Mouse (Mus musculus) MEL (cell line): ENCODE measurements around the gene Fer1l5. TPM values are rescaled to one million over a fixed set of nuclear protein-coding genes. Genes with fewer than 3 reads are reported as not detected.

ENCODE experiments used
- DNase-seq: peaks from one replicate; pipeline ENCODE4 v3.0.0; 2011; ENCODE audit warnings: low read depth, low spot score
- H3K27ac ChIP-seq: 2 replicates; pipeline ENCODE4 v1.5.1; 2012; ENCODE audit warnings: low read depth, mild to moderate bottlenecking, control low read depth, low read length, moderate library complexity; ENCODE audit not compliant: control insufficient read depth
- H3K27me3 ChIP-seq, 2 experiments: fragments of 150-350 bp in 1 of 2; sonication (generic) in 1 of 2; 2 replicates each; pipeline ENCODE4 v1.6.1; 2012; ENCODE audit warnings: low read length in 2 of 2, mild to moderate bottlenecking in 2 of 2, improper control_type of control experiment in 1 of 2, moderate library complexity in 1 of 2; ENCODE audit not compliant: insufficient read depth in 2 of 2, control insufficient read depth in 1 of 2
- H3K36me3 ChIP-seq, 2 experiments: 2 replicates each; pipeline ENCODE4 v1.6.1; 2012 to 2014; ENCODE audit warnings: low read length in 2 of 2, improper control_type of control experiment in 1 of 2, inconsistent platforms in 1 of 2, mild to moderate bottlenecking in 1 of 2; ENCODE audit not compliant: insufficient read depth in 2 of 2, control insufficient read depth in 1 of 2
- H3K4me1 ChIP-seq, 2 experiments: fragments of 150-350 bp in 1 of 2; sonication (generic) in 1 of 2; 2 replicates each; pipeline ENCODE4 v1.6.1; 2012; ENCODE audit warnings: low read length in 2 of 2, improper control_type of control experiment in 1 of 2, mild to moderate bottlenecking in 1 of 2; ENCODE audit not compliant: insufficient read depth in 2 of 2, control insufficient read depth in 1 of 2
- H3K4me3 ChIP-seq, 2 experiments: fragments of 150-350 bp in 1 of 2; sonication (generic) in 1 of 2; 2 replicates each; pipeline ENCODE4 v1.5.1; 2012; ENCODE audit warnings: low read depth in 2 of 2, low read length in 2 of 2, mild to moderate bottlenecking in 2 of 2, moderate library complexity in 2 of 2, control low read depth in 1 of 2, improper control_type of control experiment in 1 of 2; ENCODE audit not compliant: control insufficient read depth in 1 of 2, insufficient read depth in 1 of 2
- H3K79me2 ChIP-seq: 2 replicates; pipeline ENCODE4 v1.6.1; 2012; ENCODE audit warnings: mild to moderate bottlenecking, low read length, moderate library complexity; ENCODE audit not compliant: control insufficient read depth, poor library complexity, insufficient read depth
- H3K9ac ChIP-seq: 2 replicates; pipeline ENCODE4 v1.6.1; 2012; ENCODE audit warnings: low read depth, mild to moderate bottlenecking, control low read depth, low read length, moderate library complexity; ENCODE audit not compliant: control insufficient read depth, poor library complexity, severe bottlenecking
- H3K9me3 ChIP-seq: fragments of 150-350 bp; sonication (generic); replicated peaks from 2 replicates; pipeline ENCODE4 v1.6.1; 2012; ENCODE audit warnings: mild to moderate bottlenecking, low read length, improper control_type of control experiment, moderate library complexity; ENCODE audit not compliant: insufficient read depth
- CTCF ChIP-seq, 3 experiments: IDR thresholded peaks in 2 of 3; conservative IDR thresholded peaks in 1 of 3; 2 replicates each; pipeline ENCODE4 v1.5.1; 2011 to 2012; ENCODE audit warnings: low read length in 3 of 3, low read depth in 2 of 3, mild to moderate bottlenecking in 2 of 3, improper control_type of control experiment in 1 of 3, inconsistent platforms in 1 of 3, mixed read lengths in 1 of 3, moderate library complexity in 1 of 3; ENCODE audit not compliant: control insufficient read depth in 1 of 3, insufficient read depth in 1 of 3, poor library complexity in 1 of 3, severe bottlenecking in 1 of 3
- ELF1 ChIP-seq: IDR thresholded peaks from 2 replicates; pipeline ENCODE4 v1.6.1; 2014; ENCODE audit warnings: low read depth, mild to moderate bottlenecking, inconsistent platforms, low read length, improper control_type of control experiment, moderate library complexity
- ETS1 ChIP-seq: IDR thresholded peaks from 2 replicates; pipeline ENCODE4 v1.6.1; 2012; ENCODE audit warnings: low read depth, mild to moderate bottlenecking, inconsistent platforms, low read length, improper control_type of control experiment, moderate library complexity
- HCFC1 ChIP-seq: IDR thresholded peaks from 2 replicates; pipeline ENCODE4 v1.6.1; 2012; ENCODE audit warnings: low read depth, mild to moderate bottlenecking, inconsistent platforms, low read length, improper control_type of control experiment, moderate library complexity
- JUND ChIP-seq: IDR thresholded peaks from 2 replicates; pipeline ENCODE4 v1.6.1; 2011; ENCODE audit warnings: low read depth, mild to moderate bottlenecking, improper control_type of control experiment, low read length
- KAT2A ChIP-seq: conservative IDR thresholded peaks from 2 replicates; pipeline ENCODE4 v1.6.1; 2012; ENCODE audit warnings: low read depth, low read length, improper control_type of control experiment, inconsistent platforms
- MAZ ChIP-seq: IDR thresholded peaks from 2 replicates; pipeline ENCODE4 v1.6.1; 2012; ENCODE audit warnings: low read depth, mild to moderate bottlenecking, inconsistent platforms, low read length, improper control_type of control experiment
- MEF2A ChIP-seq: IDR thresholded peaks from 2 replicates; pipeline ENCODE4 v1.6.1; 2014; ENCODE audit warnings: low read depth, mild to moderate bottlenecking, inconsistent platforms, low read length, improper control_type of control experiment; ENCODE audit not compliant: poor library complexity, insufficient replicate concordance, severe bottlenecking; ENCODE audit errors: extremely low read depth
- MYC ChIP-seq: IDR thresholded peaks from 2 replicates; pipeline ENCODE4 v1.6.1; 2011; ENCODE audit warnings: low read depth, mild to moderate bottlenecking, low read length, improper control_type of control experiment, moderate library complexity
- POLR2A ChIP-seq, 2 experiments: IDR thresholded peaks; 2 replicates each; pipeline ENCODE4 v1.6.1; 2011 to 2012; ENCODE audit warnings: low read length in 2 of 2, mild to moderate bottlenecking in 2 of 2, control low read depth in 1 of 2, improper control_type of control experiment in 1 of 2, low read depth in 1 of 2, moderate library complexity in 1 of 2; ENCODE audit not compliant: control insufficient read depth in 1 of 2, insufficient read depth in 1 of 2, poor library complexity in 1 of 2
- SMC3 ChIP-seq: IDR thresholded peaks from 2 replicates; pipeline ENCODE4 v1.6.1; 2011; ENCODE audit warnings: low read depth, low read length, improper control_type of control experiment
- TBP ChIP-seq: IDR thresholded peaks from 2 replicates; pipeline ENCODE4 v1.8.0; 2011; ENCODE audit warnings: low read depth, low read length, improper control_type of control experiment
- TCF12 ChIP-seq: IDR thresholded peaks from 2 replicates; pipeline ENCODE4 v1.6.1; 2014; ENCODE audit warnings: low read depth, mild to moderate bottlenecking, inconsistent platforms, low read length, improper control_type of control experiment, moderate library complexity
- UBTF ChIP-seq: IDR thresholded peaks from 2 replicates; pipeline ENCODE4 v1.6.1; 2012; ENCODE audit warnings: low read depth, mild to moderate bottlenecking, inconsistent platforms, low read length, improper control_type of control experiment, moderate library complexity, borderline replicate concordance; ENCODE audit not compliant: insufficient read depth
- ZC3H11A ChIP-seq: IDR thresholded peaks from 2 replicates; pipeline ENCODE4 v1.6.1; 2012; ENCODE audit warnings: low read depth, mild to moderate bottlenecking, inconsistent platforms, low read length, improper control_type of control experiment
- ZNF384 ChIP-seq: IDR thresholded peaks from 2 replicates; pipeline ENCODE4 v1.6.1; 2012; ENCODE audit warnings: low read depth, mild to moderate bottlenecking, inconsistent platforms, low read length, improper control_type of control experiment
- polyA plus RNA-seq, 2 experiments: library from polyadenylated mRNA; stranded (reverse) in 1 of 2; unstranded in 1 of 2; fragments of >175 nt in 1 of 2; fragments of >200 nt in 1 of 2; gene quantifications; 2 replicates each; pipeline versions ENCODE4 v1.2.1 to v1.2.4; 2012; ENCODE audit warnings: low replicate concordance in 2 of 2, low read depth in 1 of 2; ENCODE audit not compliant: insufficient read length in 2 of 2, insufficient read depth in 1 of 2, missing spikeins in 1 of 2
- total RNA-seq: library from RNA; depleted of rRNA; stranded (reverse); fragments of 300-350 nt; gene quantifications from 2 replicates; pipeline ENCODE4 v1.2.3, GENCODE M21; 2012

The Fer1l5 gene
- total and polyA plus RNA-seq, 3 experiments, result 2.3 TPM; not detected in 2

GRCm38 (mm10) chr1:36401509-36401908, 29.4 kb downstream of the Fer1l5 start:
- H3K27me3 ChIP-seq, result peaks cover 3 to 5% of the 10 kb centered on the region in 2 experiments

GRCm38 (mm10) chr1:36404531-36404930, 32.4 kb downstream of the Fer1l5 start:
- H3K9ac ChIP-seq, result no peak overlapping the region
- no peaks in the 10 kb centered on the region for H3K36me3 ChIP-seq
- peaks cover 0 to 2% of the 10 kb centered on the region in 2 experiments; a peak in 3 of 4 replicates for H3K27me3 ChIP-seq
- no peaks in the 10 kb centered on the region for H3K4me1 ChIP-seq
- H3K79me2 ChIP-seq, result no peaks in the 10 kb centered on the region
- H3K9me3 ChIP-seq, result no peaks in the 10 kb centered on the region
- H3K27ac ChIP-seq, result no peak overlapping the region
- DNase-seq, result no peak
- H3K4me3 ChIP-seq, result no peak overlapping the region
- TF ChIP-seq ETS1 (no peak), KAT2A (no peak), HCFC1 (no peak), ZC3H11A (no peak), MEF2A (no peak), ELF1 (no peak), MYC (no peak)

More at GRCm38 (mm10) chr1:36401509-36401908, 29.4 kb downstream of the Fer1l5 start:
- TF ChIP-seq MAZ, result no peak
- no peak overlapping the region for H3K4me3 ChIP-seq
- H3K4me1 ChIP-seq, result no peaks in the 10 kb centered on the region
- no peak for DNase-seq
- H3K79me2 ChIP-seq, result no peaks in the 10 kb centered on the region
- no peaks in the 10 kb centered on the region for H3K9me3 ChIP-seq
- no peaks in the 10 kb centered on the region for H3K36me3 ChIP-seq
- H3K9ac ChIP-seq, result no peak overlapping the region
- no peak overlapping the region for H3K27ac ChIP-seq

- Histone ChIP-seq H3K9me3 (no peaks in the 10 kb centered on the region), H3K4me1 (no peaks in the 10 kb centered on the region), H3K27ac (no peak overlapping the region), H3K79me2 (no peaks in the 10 kb centered on the region), H3K9ac (no peak overlapping the region), H3K36me3 (peaks cover 0 to 5% of the 10 kb centered on the region in 2 experiments; a peak in 2 of 4 replicates), H3K27me3 (no peaks in the 10 kb centered on the region), H3K4me3 (no peak overlapping the region)
- DNase-seq, result no peak
- TF ChIP-seq CTCF (IDR thresholded peaks at IDR 0.05 in 2 of 3, conservative IDR thresholded peaks at IDR 0.05 in 1 of 3; ENCODE audit: control insufficient read depth in 1 of 3, insufficient read depth in 1 of 3, low read depth in 2 of 3, low read length in 3 of 3, poor library complexity in 1 of 3, severe bottlenecking in 1 of 3), result no peak
- TF ChIP-seq TCF12, result no peak
- TF ChIP-seq JUND, result no peak
- no peak for TF ChIP-seq SMC3
- no peak for TF ChIP-seq ZNF384
- TF ChIP-seq TBP, result no peak
- no peak for TF ChIP-seq POLR2A (IDR thresholded peaks at IDR 0.05; ENCODE audit: control insufficient read depth in 1 of 2, insufficient read depth in 1 of 2, low read depth in 1 of 2, low read length in 2 of 2, poor library complexity in 1 of 2)
- no peak for TF ChIP-seq UBTF
Observed at GRCm38 (mm10) chr1:36429511-36429910, 57.4 kb downstream of the Fer1l5 start.
